ENCODE assay signal across 9 mouse cellular contexts in genomic region chr14:20398864-20399263, GRCm38 (mm10). TPM values are rescaled to one million over a fixed set of nuclear protein-coding genes. Genes with fewer than 3 reads are reported as not detected.
DNase-seq lines count a peak whose midpoint lies in the region; ATAC-seq and TF ChIP-seq lines count a peak whose summit lies in the region.
"Had no signal": no experiment of that assay in that cellular context is flagged by ENCODE, and none has a peak within 500 bp of the region (broad histone marks: within the 10 kb centered on the region; RNA-seq: fewer than 3 reads in every experiment).

No protein-coding gene starts in this region.

- 42% methylated on average over 4 of the region's 4 CpGs for WGBS in kidney, embryonic 16.5 days
- 34% methylated on average over 4 of the region's 4 CpGs for whole genome bisulfite sequencing in liver, embryonic 14.5 days (ENCODE audit: insufficient replicate concordance)
- 38% methylated on average over 4 of the region's 4 CpGs for WGBS in intestine, embryonic 16.5 days

- DNase-seq in kidney, adult 18-20 months, result peak; percentile 20
- DNase-seq in 3134 (ENCODE audit: extremely low read depth, insufficient read length, low spot score), result peak; percentile 15
- peak; percentile 38 for DNase-seq in ES-CJ7 (ENCODE audit: low read depth, low spot score)
- DNase-seq in liver, embryonic 14.5 days (ENCODE audit: low read depth in 3 of 3, low spot score in 3 of 3), result no peak
- DNase-seq in urinary bladder, postnatal 10 days (ENCODE audit: low spot score), result no peak

- no peak overlapping the region for H3K9ac ChIP-seq in kidney, embryonic 16.5 days (replicated peaks; ENCODE audit: low read length)
- H3K9ac ChIP-seq in liver, embryonic 14.5 days (replicated peaks), result no peak overlapping the region
- H3K9ac ChIP-seq in intestine, embryonic 16.5 days (ENCODE audit: low read depth, low read length), result no peak overlapping the region
- H3K9ac ChIP-seq: limb, embryonic 15.5 days had no signal

- TF ChIP-seq CTCF in liver, embryonic 14.5 days (IDR thresholded peaks at IDR 0.05; ENCODE audit: low read depth), result peak; percentile 57

- no peak for TF ChIP-seq EP300 in liver, embryonic 14.5 days (IDR thresholded peaks at IDR 0.05; ENCODE audit: low read depth)

- H3K27me3 ChIP-seq in kidney, embryonic 16.5 days (ENCODE audit: insufficient read depth, low read length), result no peaks in the 10 kb centered on the region
- H3K27me3 ChIP-seq in liver, embryonic 14.5 days (ENCODE audit: control insufficient read depth, insufficient read depth, low read length), result no peaks in the 10 kb centered on the region
- H3K27me3 ChIP-seq in intestine, embryonic 16.5 days (replicated peaks; ENCODE audit: control insufficient read depth, insufficient read depth, low read length), result no peaks in the 10 kb centered on the region
- H3K27me3 ChIP-seq: limb, embryonic 15.5 days had no signal

- ATAC-seq in kidney, embryonic 16.5 days (ENCODE audit: low FRiP score, low TSS enrichment), result no peak
- no peak for ATAC-seq in liver, embryonic 14.5 days (ENCODE audit: insufficient read depth)
- ATAC-seq in monocyte, adult 5-6 weeks (replicated peaks; ENCODE audit: insufficient number of reproducible peaks, low FRiP score, low TSS enrichment, poor library complexity, severe bottlenecking), result no peak
- no peak for ATAC-seq in intestine, embryonic 16.5 days

- H3K4me1 ChIP-seq in kidney, embryonic 16.5 days (ENCODE audit: insufficient read depth, low read length), result peaks cover 5% of the 10 kb centered on the region; the same call in 1 of the 2 replicates
- peaks cover 5% of the 10 kb centered on the region in 2 experiments; a peak in 3 of 4 replicates for H3K4me1 ChIP-seq in liver, embryonic 14.5 days (replicated peaks; ENCODE audit: control insufficient read depth in 2 of 2, insufficient read depth in 2 of 2, low read length in 1 of 2)
- H3K4me1 ChIP-seq in intestine, embryonic 16.5 days (ENCODE audit: control insufficient read depth, insufficient read depth, low read length), result peaks cover 3% of the 10 kb centered on the region; the same call in 1 of the 2 replicates
- H3K4me1 ChIP-seq: limb, embryonic 15.5 days had no signal

- no peak overlapping the region for H3K4me2 ChIP-seq in kidney, embryonic 16.5 days (replicated peaks; ENCODE audit: low read depth, low read length)
- no peak overlapping the region for H3K4me2 ChIP-seq in liver, embryonic 14.5 days (ENCODE audit: low read depth)
- no peak overlapping the region for H3K4me2 ChIP-seq in intestine, embryonic 16.5 days (ENCODE audit: low read depth, low read length)
- H3K4me2 ChIP-seq: limb, embryonic 15.5 days had no signal

- no peak overlapping the region for H3K4me3 ChIP-seq in kidney, embryonic 16.5 days (ENCODE audit: low read length)
- no peak overlapping the region for H3K4me3 ChIP-seq in liver, embryonic 14.5 days (ENCODE audit: insufficient read depth in 1 of 2, low read depth in 2 of 2, low read length in 2 of 2)
- H3K4me3 ChIP-seq in intestine, embryonic 16.5 days (ENCODE audit: low read length), result no peak overlapping the region
- H3K4me3 ChIP-seq: limb, embryonic 15.5 days had no signal

- no peak overlapping the region for H3K27ac ChIP-seq in kidney, embryonic 16.5 days (ENCODE audit: low read length)
- no peak overlapping the region for H3K27ac ChIP-seq in liver, embryonic 14.5 days
- H3K27ac ChIP-seq in intestine, embryonic 16.5 days (ENCODE audit: low read length), result no peak overlapping the region
- H3K27ac ChIP-seq: limb, embryonic 15.5 days had no signal

- no peaks in the 10 kb centered on the region for H3K36me3 ChIP-seq in kidney, embryonic 16.5 days (ENCODE audit: insufficient read depth, low read length)
- no peaks in the 10 kb centered on the region for H3K36me3 ChIP-seq in liver, embryonic 14.5 days (replicated peaks; ENCODE audit: control insufficient read depth, insufficient read depth, low read depth)
- H3K36me3 ChIP-seq in intestine, embryonic 16.5 days (ENCODE audit: control insufficient read depth, insufficient read depth, low read length), result no peaks in the 10 kb centered on the region
- H3K36me3 ChIP-seq: limb, embryonic 15.5 days had no signal

- H3K9me3 ChIP-seq in kidney, embryonic 16.5 days (ENCODE audit: low read length), result no peaks in the 10 kb centered on the region
- H3K9me3 ChIP-seq in liver, embryonic 14.5 days (ENCODE audit: control insufficient read depth, low read length), result no peaks in the 10 kb centered on the region
- no peaks in the 10 kb centered on the region for H3K9me3 ChIP-seq in intestine, embryonic 16.5 days (ENCODE audit: control insufficient read depth, low read length)
- H3K9me3 ChIP-seq: limb, embryonic 15.5 days had no signal

RNA-seq across cellular contexts. Expression of gene Mrps16, which starts 5.4 kb away (rescaled TPM):
- polyA plus RNA-seq in kidney, embryonic 16.5 days (2015; fragmentation: Nextera tagmentation; extraction: Ambion mirVana), result 90.7 and 95.7 TPM in 2 replicates
- polyA plus RNA-seq in liver, embryonic 14.5 days (2012; rRNA removed), result 19.0 and 22.9 TPM in 2 replicates
- 58.1 and 61.0 TPM in 2 replicates for polyA plus RNA-seq in liver, embryonic 14.5 days (2014; fragmentation: Nextera tagmentation; extraction: Ambion mirVana)
- 24.2 to 43.4 TPM (median 27.0 TPM) in 3 replicates for total RNA-seq in monocyte, adult 5-6 weeks (2017)
- 97.6 and 100 TPM in 2 replicates for polyA plus RNA-seq in intestine, embryonic 16.5 days (2015; fragmentation: Nextera tagmentation; extraction: Ambion mirVana)

RNA-seq across cellular contexts. Expression of gene Dnajc9, which starts 10.2 kb away (rescaled TPM):
- 173 and 184 TPM in 2 replicates for polyA plus RNA-seq in kidney, embryonic 16.5 days (2015; fragmentation: Nextera tagmentation; extraction: Ambion mirVana)
- 30.0 and 76.3 TPM in 2 replicates for polyA plus RNA-seq in liver, embryonic 14.5 days (2012; rRNA removed)
- 94.5 and 103 TPM in 2 replicates for polyA plus RNA-seq in liver, embryonic 14.5 days (2014; fragmentation: Nextera tagmentation; extraction: Ambion mirVana)
- 58.2 to 124 TPM (median 61.8 TPM) in 3 replicates for total RNA-seq in monocyte, adult 5-6 weeks (2017)
- 99.2 and 119 TPM in 2 replicates for polyA plus RNA-seq in intestine, embryonic 16.5 days (2015; fragmentation: Nextera tagmentation; extraction: Ambion mirVana)

RNA-seq across cellular contexts. Expression of gene Fam149b, which starts 50.9 kb away (rescaled TPM):
- polyA plus RNA-seq in kidney, embryonic 16.5 days (2015; fragmentation: Nextera tagmentation; extraction: Ambion mirVana), result 36.9 TPM in 2 replicates
- polyA plus RNA-seq in liver, embryonic 14.5 days (2012; rRNA removed), result 6.6 and 7.4 TPM in 2 replicates
- polyA plus RNA-seq in liver, embryonic 14.5 days (2014; fragmentation: Nextera tagmentation; extraction: Ambion mirVana), result 6.8 and 8.2 TPM in 2 replicates
- 14.5 to 42.0 TPM (median 34.5 TPM) in 3 replicates for total RNA-seq in monocyte, adult 5-6 weeks (2017)
- 24.8 and 25.6 TPM in 2 replicates for polyA plus RNA-seq in intestine, embryonic 16.5 days (2015; fragmentation: Nextera tagmentation; extraction: Ambion mirVana)

RNA-seq across cellular contexts. Expression of gene Ecd, which starts 50.9 kb away (rescaled TPM):
- polyA plus RNA-seq in kidney, embryonic 16.5 days (2015; fragmentation: Nextera tagmentation; extraction: Ambion mirVana), result 60.9 and 61.9 TPM in 2 replicates
- 12.4 and 15.6 TPM in 2 replicates for polyA plus RNA-seq in liver, embryonic 14.5 days (2012; rRNA removed)
- 25.8 and 28.9 TPM in 2 replicates for polyA plus RNA-seq in liver, embryonic 14.5 days (2014; fragmentation: Nextera tagmentation; extraction: Ambion mirVana)
- 30.8 to 39.0 TPM (median 37.4 TPM) in 3 replicates for total RNA-seq in monocyte, adult 5-6 weeks (2017)
- 42.5 and 46.9 TPM in 2 replicates for polyA plus RNA-seq in intestine, embryonic 16.5 days (2015; fragmentation: Nextera tagmentation; extraction: Ambion mirVana)

RNA-seq across cellular contexts. Expression of gene Cfap70, which starts 53.2 kb away (rescaled TPM):
- 1.0 and 1.2 TPM in 2 replicates for polyA plus RNA-seq in kidney, embryonic 16.5 days (2015; fragmentation: Nextera tagmentation; extraction: Ambion mirVana)
- polyA plus RNA-seq in liver, embryonic 14.5 days (2012; rRNA removed), result 0.01 and 0.03 TPM in 2 replicates
- polyA plus RNA-seq in liver, embryonic 14.5 days (2014; fragmentation: Nextera tagmentation; extraction: Ambion mirVana), result 0.08 and 0.28 TPM in 2 replicates
- total RNA-seq in monocyte, adult 5-6 weeks (2017), result not detected in 3 replicates
- polyA plus RNA-seq in intestine, embryonic 16.5 days (2015; fragmentation: Nextera tagmentation; extraction: Ambion mirVana), result 0.12 and 0.18 TPM in 2 replicates

Comparison
In these comparisons a context has a peak if more than half of its experiments do, and no peak if none do; other contexts are left out.
1. DNase-seq: peak in kidney, adult 18-20 months (single experiment), 3134 (single experiment) and ES-CJ7 (single experiment); none in liver, embryonic 14.5 days (0 of 3) and urinary bladder, postnatal 10 days (single experiment).